Mouse (Mus musculus) frontal cortex, adult (tissue): ENCODE measurements around the gene Otoa.

Experiments used
- ATAC-seq: cut with Nextera tagmentation; 2 replicates; pipeline ENCODE4 v1.9.2; 2017; ENCODE audit warnings: mild to moderate bottlenecking, moderate library complexity, mixed read lengths; ENCODE audit not compliant: low TSS enrichment

Gene Otoa

GRCm38 (mm10) chr7:121081350-121081749, at the start of gene Otoa:
Gene Otoa (plus strand): TSS chr7:121081650.
- no peak for ATAC-seq

- ATAC-seq, result peak; percentile 99
Measured at GRCm38 (mm10) chr7:121033856-121034652, 47.4 kb upstream of the Otoa start, which contains the start of gene Mettl9. Gene Mettl9 (plus strand): TSS chr7:121034445.

- peak; percentile 58 for ATAC-seq
Measured at GRCm38 (mm10) chr7:121034701-121035141, 46.7 kb upstream of the Otoa start.

- ATAC-seq, result peak; percentile 16; the same call in 1 of the 2 replicates
Measured at GRCm38 (mm10) chr7:121035161-121035721, 46.2 kb upstream of the Otoa start.

GRCm38 (mm10) chr7:121040595-121040994, 40.9 kb upstream of the Otoa start:
- ATAC-seq, result no peak

- no peak for ATAC-seq
Measured at GRCm38 (mm10) chr7:121041989-121042388, 39.5 kb upstream of the Otoa start.

GRCm38 (mm10) chr7:121043004-121043403, 38.4 kb upstream of the Otoa start:
- no peak for ATAC-seq

- no peak for ATAC-seq
Measured at GRCm38 (mm10) chr7:121043510-121043909, 37.9 kb upstream of the Otoa start.

GRCm38 (mm10) chr7:121044251-121044650, 37.2 kb upstream of the Otoa start:
- no peak for ATAC-seq

- no peak for ATAC-seq
Measured at GRCm38 (mm10) chr7:121045671-121046453, 35.6 kb upstream of the Otoa start.

GRCm38 (mm10) chr7:121047624-121048023, 33.8 kb upstream of the Otoa start:
- no peak for ATAC-seq

GRCm38 (mm10) chr7:121053071-121053470, 28.4 kb upstream of the Otoa start:
- ATAC-seq, result no peak

GRCm38 (mm10) chr7:121059477-121060218, 21.8 kb upstream of the Otoa start:
- ATAC-seq, result no peak

- ATAC-seq, result peak; percentile 62; the same call in 1 of the 2 replicates
Measured at GRCm38 (mm10) chr7:121064309-121064708, 17.1 kb upstream of the Otoa start.

- ATAC-seq, result no peak
Measured at GRCm38 (mm10) chr7:121071276-121071675, 10.2 kb upstream of the Otoa start.

- ATAC-seq, result no peak
Measured at GRCm38 (mm10) chr7:121072506-121072905, 8.9 kb upstream of the Otoa start.

- no peak for ATAC-seq
Measured at GRCm38 (mm10) chr7:121074281-121074680, 7.2 kb upstream of the Otoa start, which contains the start of gene Igsf6. Gene Igsf6 (minus strand): TSS chr7:121074572.

- ATAC-seq, result no peak
Measured at GRCm38 (mm10) chr7:121074801-121075400, 6.5 kb upstream of the Otoa start.

- no peak for ATAC-seq
Measured at GRCm38 (mm10) chr7:121075416-121075815, 6.0 kb upstream of the Otoa start.

GRCm38 (mm10) chr7:121077311-121077710, 4.1 kb upstream of the Otoa start:
- no peak for ATAC-seq

- ATAC-seq, result peak; percentile 90
Measured at GRCm38 (mm10) chr7:121077829-121078228, 3.6 kb upstream of the Otoa start.
